Mouse (Mus musculus): ENCODE measurements around the gene C1ql1. TPM values are rescaled to one million over a fixed set of nuclear protein-coding genes. Genes with fewer than 3 reads are reported as not detected.

The C1ql1 gene
- total RNA-seq, 4 experiments from 2014 or later, result not detected

GRCm38 (mm10) chr11:102958431-102958830 is 11.9 kb upstream of the C1ql1 start:
- no peak for DNase-seq (ENCODE audit: low spot score)

- no peak for DNase-seq (ENCODE audit: low spot score)
Observed at GRCm38 (mm10) chr11:102957692-102958091, 11.2 kb upstream of the C1ql1 start.

- DNase-seq (ENCODE audit: low spot score), result no peak
Observed at GRCm38 (mm10) chr11:102956962-102957614, 10.6 kb upstream of the C1ql1 start.

- no peak for DNase-seq (ENCODE audit: low spot score)
Observed at GRCm38 (mm10) chr11:102952922-102953321, 6.4 kb upstream of the C1ql1 start.

- DNase-seq (ENCODE audit: low spot score), result peak; percentile 13
Observed at GRCm38 (mm10) chr11:102948043-102948961, 1.8 kb upstream of the C1ql1 start.

- DNase-seq (ENCODE audit: low spot score), result no peak
Observed at GRCm38 (mm10) chr11:102946992-102947343, 480 bp upstream of the C1ql1 start.

GRCm38 (mm10) chr11:102945306-102946264 is 903 bp downstream of the C1ql1 start:
- no peak for DNase-seq (ENCODE audit: low spot score)

GRCm38 (mm10) chr11:102941236-102941635 is 5.3 kb downstream of the C1ql1 start:
- no peak for DNase-seq (ENCODE audit: low spot score)

GRCm38 (mm10) chr11:102939024-102939675 is 7.3 kb downstream of the C1ql1 start:
- DNase-seq (ENCODE audit: low spot score), result no peak

GRCm38 (mm10) chr11:102937529-102938182 is 8.8 kb downstream of the C1ql1 start:
- DNase-seq (ENCODE audit: low spot score), result no peak

- DNase-seq (ENCODE audit: low spot score), result no peak
Observed at GRCm38 (mm10) chr11:102936272-102936671, 10.2 kb downstream of the C1ql1 start.

- DNase-seq (ENCODE audit: low spot score), result peak; percentile 11
Observed at GRCm38 (mm10) chr11:102930672-102931071, 15.8 kb downstream of the C1ql1 start.

- no peak for DNase-seq (ENCODE audit: low spot score)
Observed at GRCm38 (mm10) chr11:102925351-102925717, 21.2 kb downstream of the C1ql1 start.

- peak; percentile 93 for DNase-seq (ENCODE audit: low spot score)
Observed at GRCm38 (mm10) chr11:102924557-102925350, 21.7 kb downstream of the C1ql1 start, which contains the start of gene Kif18b. Kif18b (minus strand) TSS chr11:102925124.

GRCm38 (mm10) chr11:102921491-102921890 is 25.0 kb downstream of the C1ql1 start:
- DNase-seq (ENCODE audit: low spot score), result no peak

- DNase-seq (ENCODE audit: low spot score), result no peak
Observed at GRCm38 (mm10) chr11:102918077-102918476, 28.4 kb downstream of the C1ql1 start.

- DNase-seq (ENCODE audit: low spot score), result no peak
Observed at GRCm38 (mm10) chr11:102915380-102915779, 31.1 kb downstream of the C1ql1 start.

- DNase-seq (ENCODE audit: low spot score), result no peak
Observed at GRCm38 (mm10) chr11:102911376-102911775, 35.1 kb downstream of the C1ql1 start.

- DNase-seq (ENCODE audit: low spot score), result no peak
Observed at GRCm38 (mm10) chr11:102903654-102904053, 42.8 kb downstream of the C1ql1 start.

GRCm38 (mm10) chr11:102902107-102902506 is 44.4 kb downstream of the C1ql1 start:
- no peak for DNase-seq (ENCODE audit: low spot score)

Data from heart, adult 8-10 months (tissue).